ENCODE assay signal across 18 mouse cellular contexts in the genomic region with DNA sequence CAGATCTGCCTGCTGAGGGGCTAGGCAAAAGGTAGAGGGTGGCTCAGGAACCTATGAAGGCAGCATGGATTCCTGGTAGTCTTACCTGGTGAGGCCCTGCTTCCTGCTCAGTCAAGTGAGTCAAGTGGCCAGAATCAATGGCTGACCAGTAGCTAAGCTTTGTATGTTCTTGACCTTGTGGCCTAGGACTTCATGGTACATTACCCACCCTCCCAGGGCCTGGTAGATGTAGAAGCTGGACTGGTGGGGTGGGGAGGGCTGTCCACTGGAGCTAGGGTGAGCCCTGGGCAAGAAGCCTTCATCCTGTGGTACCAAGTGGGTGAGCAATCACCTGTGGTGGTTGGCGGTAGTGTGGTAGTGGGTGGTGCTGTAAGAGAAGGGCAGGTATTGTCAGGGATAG. TPM values are rescaled to one million over a fixed set of nuclear protein-coding genes. Genes with fewer than 3 reads are reported as not detected.
"Had no signal": no experiment of that assay in that cellular context is flagged by ENCODE, and none has a peak within 500 bp of the region (broad histone marks: within the 10 kb centered on the region; RNA-seq: fewer than 3 reads in every experiment).

No protein-coding gene starts in this region.

- H3K4me2 ChIP-seq: intestine, embryonic 15.5 days; liver, embryonic 13.5 days; midbrain, embryonic 11.5 days; midbrain, embryonic 15.5 days; neural tube, embryonic 12.5 days; neural tube, embryonic 15.5 days had no signal

- H3K9ac ChIP-seq: intestine, embryonic 15.5 days; liver, embryonic 13.5 days; midbrain, embryonic 15.5 days; neural tube, embryonic 12.5 days; neural tube, embryonic 15.5 days had no signal

- DNase-seq: layer of hippocampus, postnatal 36 days; liver, embryonic 13.5 days; lung, adult 2 months; lung, postnatal 14 days; lung, postnatal 4 days; right cerebral cortex, adult 18-20 months; right cerebral cortex, postnatal 14 days; right cerebral cortex, postnatal 4 days; thymus, postnatal 25 days had no signal

- H3K9me3 ChIP-seq: intestine, embryonic 15.5 days; liver, embryonic 13.5 days; midbrain, embryonic 15.5 days; neural tube, embryonic 12.5 days; neural tube, embryonic 15.5 days had no signal

- H3K4me3 ChIP-seq: intestine, embryonic 15.5 days; left cerebral cortex, adult 2 months; liver, embryonic 13.5 days; midbrain, embryonic 15.5 days; neural tube, embryonic 12.5 days; neural tube, embryonic 15.5 days had no signal

- H3K36me3 ChIP-seq: intestine, embryonic 15.5 days; midbrain, embryonic 15.5 days; neural tube, embryonic 12.5 days; neural tube, embryonic 15.5 days had no signal

- ATAC-seq: intestine, embryonic 15.5 days; midbrain, embryonic 15.5 days had no signal

- H3K27me3 ChIP-seq: intestine, embryonic 15.5 days; liver, embryonic 13.5 days; midbrain, embryonic 15.5 days; neural tube, embryonic 12.5 days; neural tube, embryonic 15.5 days had no signal

- H3K27ac ChIP-seq: intestine, embryonic 15.5 days; kidney, postnatal 0 days; left cerebral cortex, adult 2 months; liver, embryonic 13.5 days; midbrain, embryonic 15.5 days; neural tube, embryonic 12.5 days; neural tube, embryonic 15.5 days; stomach, postnatal 0 days had no signal

- H3K4me1 ChIP-seq: intestine, embryonic 15.5 days; midbrain, embryonic 15.5 days; neural tube, embryonic 12.5 days; neural tube, embryonic 15.5 days had no signal

RNA-seq across cellular contexts. Expression of a gene that starts 12.7 kb away (rescaled TPM):
- polyA plus RNA-seq: liver, adult 2 months had no signal

RNA-seq across cellular contexts. Expression of a gene that starts 47.8 kb away (rescaled TPM):
- polyA plus RNA-seq: midbrain, embryonic 11.5 days had no signal
